Mouse (Mus musculus) frontal cortex, postnatal 36 days (tissue): ENCODE measurements around the gene Myo19.

Source experiments
- DNase-seq, 2 experiments: peaks; one replicate each; pipeline ENCODE4 v3.0.0; 2022; ENCODE audit warnings: low spot score in 2 of 2

The Myo19 gene

DNA sequence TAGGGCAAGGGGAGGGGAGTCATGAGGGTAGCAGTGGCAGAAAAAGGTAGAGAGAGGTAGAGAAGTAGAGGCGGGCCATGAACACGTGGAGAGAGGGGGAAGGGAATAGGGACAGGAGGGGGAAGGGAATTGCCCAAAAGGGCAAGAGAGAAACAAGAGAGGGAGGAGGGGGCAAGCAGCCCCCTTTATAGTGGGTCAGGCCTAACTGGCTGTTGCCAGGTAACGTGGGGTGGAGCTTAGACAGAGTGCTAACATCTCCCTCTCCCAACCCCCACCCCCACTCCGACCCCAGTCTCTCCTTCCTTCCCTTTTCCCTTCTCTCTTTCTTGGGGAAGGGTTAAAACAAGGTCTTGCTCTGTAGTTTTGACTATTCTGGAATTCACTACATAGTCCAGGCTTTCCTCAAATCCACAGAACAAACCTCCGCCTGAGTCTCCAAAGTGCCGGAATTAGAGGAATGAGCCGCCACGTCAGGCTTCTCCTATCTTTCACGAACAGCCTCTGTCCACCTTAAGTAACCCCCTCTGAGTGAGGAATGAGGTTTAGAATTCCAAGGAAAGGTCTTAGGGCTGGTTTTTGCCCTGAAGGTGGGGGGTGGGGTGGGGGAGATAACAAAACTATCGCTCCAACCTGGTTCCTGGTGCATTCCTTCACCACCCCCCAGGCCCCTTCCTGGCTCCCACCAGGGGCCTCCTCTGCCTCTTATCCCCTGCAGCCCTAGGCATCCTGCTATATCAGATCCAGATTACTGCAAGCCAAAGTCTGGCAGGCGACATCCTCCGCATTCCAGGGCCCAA, 64.9 kb downstream of the Myo19 start:
- no peak for DNase-seq

DNA sequence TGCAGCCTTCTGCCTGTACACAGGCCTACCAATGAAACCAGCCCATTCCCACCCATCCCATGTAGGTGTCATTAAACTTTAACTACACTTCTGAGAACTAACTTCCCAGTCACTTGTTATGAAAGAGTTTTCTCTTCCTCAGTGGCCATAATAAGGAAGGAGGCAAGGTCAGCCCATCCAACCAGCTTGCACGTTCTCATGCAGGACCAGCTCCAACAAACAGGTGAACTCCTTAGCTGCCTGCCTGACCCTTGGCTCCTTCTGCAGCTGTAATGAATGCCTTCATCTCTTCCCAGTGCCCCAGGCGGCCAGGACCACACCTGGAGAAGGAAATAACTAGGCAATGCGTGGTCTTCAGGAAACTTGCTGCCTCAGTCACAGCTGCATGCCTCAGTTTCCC, 65.9 kb downstream of the Myo19 start:
- no peak for DNase-seq

DNA sequence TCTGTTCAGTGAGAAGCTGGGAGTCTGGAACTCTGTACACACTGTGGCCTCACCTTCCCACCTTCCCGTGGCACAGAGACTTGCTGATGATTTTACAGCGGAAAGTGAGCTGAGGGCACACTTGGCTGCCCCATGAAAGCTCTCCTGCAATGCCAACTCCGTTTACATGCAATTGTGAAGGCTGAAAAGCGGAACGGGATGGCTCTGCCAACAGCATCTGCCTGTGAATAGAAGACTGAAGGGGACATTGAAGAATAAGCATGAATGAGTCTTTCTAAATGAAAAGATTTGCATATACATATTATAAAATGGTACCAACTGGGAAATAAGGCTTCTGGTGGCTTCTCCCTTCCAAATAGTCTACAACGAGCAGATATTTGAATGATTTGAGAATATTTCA, 67.3 kb downstream of the Myo19 start:
- DNase-seq = no peak

DNA sequence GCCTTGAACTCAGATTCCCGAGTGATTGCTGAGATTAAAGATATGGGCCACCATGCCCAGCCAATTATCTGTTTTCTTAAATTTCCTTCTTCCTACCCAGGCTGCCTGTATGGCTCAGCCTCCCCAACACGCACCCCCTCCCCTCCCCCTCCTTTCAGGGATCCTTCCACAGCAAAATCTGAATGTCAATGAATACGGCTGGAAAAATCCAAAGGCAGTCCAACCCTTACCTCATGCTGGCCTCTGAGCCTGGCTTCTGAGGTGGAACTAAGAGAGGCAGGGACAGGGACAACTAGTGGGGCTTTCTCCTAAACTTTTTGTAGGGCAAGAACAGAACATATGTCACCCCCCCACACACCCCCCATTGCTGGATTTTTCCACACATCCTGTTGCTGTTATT, 68.2 kb downstream of the Myo19 start:
- no peak for DNase-seq

DNA sequence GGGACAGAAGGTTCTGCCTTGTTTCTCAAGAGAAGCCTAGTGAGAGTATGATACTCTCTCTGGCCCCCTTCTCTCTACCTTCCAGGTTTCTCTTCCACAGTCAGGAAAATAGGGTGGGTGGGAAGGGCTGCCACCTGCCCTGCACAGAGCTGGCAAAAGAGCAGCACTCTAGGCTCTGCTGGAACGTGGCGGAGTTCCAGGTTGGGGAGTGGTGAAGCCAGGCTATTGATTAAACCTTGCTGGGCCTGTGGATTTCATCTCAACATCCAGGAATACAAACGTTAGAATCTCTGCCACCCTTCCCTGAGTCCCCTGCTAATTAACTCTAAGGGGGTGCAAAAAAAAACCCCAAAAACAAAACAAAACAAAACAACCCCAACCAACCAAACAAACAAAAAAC, 68.6 kb downstream of the Myo19 start:
- DNase-seq = no peak

DNA sequence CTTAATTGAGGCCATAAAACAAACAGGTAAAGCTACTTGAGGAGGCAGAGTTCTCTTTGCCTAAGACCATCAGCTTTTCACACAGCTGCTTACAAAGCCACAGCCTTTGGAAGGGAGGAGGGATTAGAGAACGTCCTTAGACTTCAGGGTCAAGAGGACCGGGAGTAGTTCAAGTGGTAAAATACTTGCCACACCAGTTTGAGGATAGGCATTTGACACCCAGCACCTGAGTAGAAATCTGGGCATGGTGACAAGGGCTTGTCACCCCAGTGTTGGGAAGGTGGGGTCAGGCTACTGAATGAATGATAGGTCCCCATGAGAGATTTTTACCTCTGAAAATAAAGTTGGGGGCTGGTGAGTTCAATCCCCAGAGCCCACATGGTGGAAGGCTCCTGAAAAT, 72.7 kb downstream of the Myo19 start:
- no peak for DNase-seq

DNA sequence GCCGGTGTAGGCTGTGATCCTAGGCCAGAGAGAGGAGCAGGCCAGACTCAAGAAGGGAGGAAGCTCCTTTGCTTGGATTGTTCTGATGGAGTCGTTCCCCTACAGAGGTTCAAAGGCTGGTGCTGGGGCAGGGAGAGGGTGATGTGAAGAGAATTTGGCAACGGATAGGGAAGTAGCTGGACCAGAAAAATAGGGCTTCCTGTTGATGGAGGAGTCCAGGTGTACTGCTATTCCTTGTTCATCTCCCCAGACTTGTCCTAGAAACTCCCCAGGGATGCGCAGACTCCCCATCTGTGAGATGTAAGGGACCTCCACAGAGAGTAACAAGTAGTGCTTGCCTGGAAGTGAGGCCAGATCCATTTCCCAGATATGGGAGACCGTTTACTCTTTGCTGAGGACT, 76.5 kb downstream of the Myo19 start:
- no peak for DNase-seq

DNA sequence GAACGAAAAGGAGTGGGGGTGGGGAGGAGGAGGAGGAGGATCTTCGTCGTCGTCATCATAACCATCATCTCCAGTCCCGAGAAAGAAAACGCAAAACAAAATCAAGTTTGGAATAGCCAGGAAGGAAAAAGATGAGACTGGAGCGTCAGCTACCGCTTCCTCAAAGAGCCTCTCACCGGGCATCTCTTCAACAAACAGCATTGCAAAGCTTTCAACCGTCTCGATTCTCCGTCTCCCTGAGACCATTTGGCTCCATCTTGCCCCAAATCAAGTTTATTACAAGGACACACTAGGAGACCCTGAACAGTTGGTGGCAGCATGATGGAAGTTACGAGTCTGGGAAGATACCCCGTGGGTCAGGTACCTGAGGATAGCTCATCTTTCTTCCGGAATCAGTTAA, 77.2 kb downstream of the Myo19 start:
- no peak for DNase-seq

DNA sequence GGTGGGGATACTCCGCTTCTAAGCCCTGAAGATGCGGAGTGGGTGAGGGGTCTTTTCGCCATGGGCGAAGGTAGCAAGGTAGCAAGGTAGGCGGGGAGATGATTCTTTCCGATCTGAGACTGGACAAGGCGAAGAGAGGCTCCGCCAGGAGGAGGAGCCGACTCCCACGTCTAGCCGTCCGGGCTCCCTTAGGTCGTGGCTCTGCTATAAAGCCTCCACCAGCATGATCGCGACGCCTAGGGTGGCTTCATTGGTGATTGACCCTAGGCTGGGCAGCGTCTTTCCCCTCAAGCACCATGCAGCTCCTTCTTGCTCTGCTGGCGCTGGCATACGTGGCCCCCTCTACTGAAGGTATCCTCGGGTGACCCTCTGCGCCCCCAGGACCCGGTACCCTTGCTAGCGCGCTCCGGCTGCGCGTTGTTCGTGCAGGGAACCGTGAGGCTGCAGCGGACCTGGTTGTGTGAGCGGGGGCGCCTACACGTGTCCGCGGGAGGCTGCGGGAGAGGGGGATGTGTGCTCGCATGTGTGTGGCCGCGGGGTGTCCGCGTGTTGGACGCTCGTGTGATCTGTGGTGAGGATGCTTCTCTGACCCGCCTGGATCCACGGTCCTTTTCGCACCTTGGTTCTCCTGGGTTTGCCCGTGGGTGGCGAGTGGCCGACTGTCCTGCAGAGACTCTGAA, 77.8 kb downstream of the Myo19 start, which contains the start of gene Car4:
Gene Car4, plus strand, starts transcription at position 196 of the 680 bp plus-strand sequence.
- DNase-seq = peak in 1 of 2 experiments; percentile 42

DNA sequence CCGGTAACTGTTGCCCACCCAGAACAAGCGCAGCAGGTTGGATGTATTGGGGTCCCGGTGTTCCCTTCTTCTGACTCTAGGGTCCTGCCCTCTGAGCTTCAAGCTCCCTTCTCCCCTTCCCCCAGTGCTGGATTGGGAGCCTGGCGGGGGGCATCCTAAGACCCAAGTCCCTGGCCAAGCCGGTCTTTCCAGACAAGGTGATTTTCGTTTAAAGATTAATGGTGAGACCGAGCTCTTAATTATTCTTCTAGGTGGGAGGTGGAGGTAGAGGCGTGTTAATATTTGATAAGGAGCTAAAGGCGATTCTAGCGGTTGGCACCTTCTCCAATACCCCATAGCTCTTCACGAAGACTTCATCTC, 78.3 kb downstream of the Myo19 start:
- no peak for DNase-seq

DNA sequence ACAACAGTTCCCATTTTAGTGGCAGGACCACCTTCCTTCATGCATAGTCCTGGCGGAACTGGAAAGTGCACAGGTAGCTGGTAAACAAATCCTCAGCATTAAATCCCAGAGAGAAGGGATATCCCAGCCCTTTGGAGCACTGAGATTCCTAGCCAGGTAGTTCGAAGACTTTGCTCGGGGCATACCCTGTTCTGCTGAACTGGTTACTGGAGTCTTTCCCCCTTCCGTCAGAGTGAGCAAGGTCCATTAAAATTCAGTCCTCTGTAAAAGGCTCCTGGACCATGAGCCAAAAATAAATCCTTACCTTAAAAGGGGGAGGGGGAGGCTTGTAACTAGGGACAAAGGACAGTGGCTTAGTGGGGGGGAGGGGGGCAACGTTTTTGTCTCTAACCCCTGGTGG, 79.2 kb downstream of the Myo19 start:
- no peak for DNase-seq

DNA sequence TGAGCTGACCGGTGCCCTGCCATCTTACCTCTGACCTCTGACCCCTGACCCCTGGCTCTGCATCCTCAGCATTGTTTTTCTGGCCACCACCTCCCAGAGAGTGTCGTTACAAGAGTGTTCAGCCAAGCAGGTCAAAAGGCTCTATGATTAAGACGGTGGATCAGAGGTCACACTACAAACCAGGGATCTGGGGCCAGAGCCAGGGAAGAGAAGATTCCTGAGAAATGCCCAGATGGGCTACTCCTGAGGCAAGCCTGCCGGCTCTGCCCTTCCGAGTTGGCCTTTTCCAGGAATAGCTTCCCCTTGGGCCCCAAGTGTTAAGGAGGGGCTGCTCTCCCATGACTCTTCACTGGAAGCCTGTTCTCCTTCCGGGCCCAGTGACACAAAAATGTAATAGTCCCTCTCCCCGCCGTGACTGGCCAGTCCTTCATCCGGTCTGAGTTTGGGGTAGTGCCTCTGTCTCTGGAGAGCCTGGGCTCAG, 79.8 kb downstream of the Myo19 start:
- DNase-seq = no peak

DNA sequence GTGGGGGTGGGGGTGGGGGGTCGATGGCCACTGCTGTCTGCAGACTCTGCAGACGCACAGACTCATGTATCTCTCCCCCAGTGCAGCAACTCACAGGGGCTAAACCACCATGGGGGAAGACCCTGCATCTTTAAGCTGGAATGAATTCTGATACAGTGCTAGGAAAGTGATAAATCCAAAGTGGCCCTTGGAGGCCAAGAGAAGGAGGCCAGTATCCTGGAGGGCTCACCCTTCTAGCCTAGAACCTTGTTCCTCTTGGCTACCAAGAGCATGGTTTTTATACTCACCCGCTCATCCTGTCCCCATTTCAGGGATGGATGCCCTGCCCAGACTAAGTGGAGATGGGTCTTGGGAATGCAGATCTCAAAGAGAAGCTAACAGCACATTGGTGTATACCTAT, 80.3 kb downstream of the Myo19 start:
- no peak for DNase-seq

DNA sequence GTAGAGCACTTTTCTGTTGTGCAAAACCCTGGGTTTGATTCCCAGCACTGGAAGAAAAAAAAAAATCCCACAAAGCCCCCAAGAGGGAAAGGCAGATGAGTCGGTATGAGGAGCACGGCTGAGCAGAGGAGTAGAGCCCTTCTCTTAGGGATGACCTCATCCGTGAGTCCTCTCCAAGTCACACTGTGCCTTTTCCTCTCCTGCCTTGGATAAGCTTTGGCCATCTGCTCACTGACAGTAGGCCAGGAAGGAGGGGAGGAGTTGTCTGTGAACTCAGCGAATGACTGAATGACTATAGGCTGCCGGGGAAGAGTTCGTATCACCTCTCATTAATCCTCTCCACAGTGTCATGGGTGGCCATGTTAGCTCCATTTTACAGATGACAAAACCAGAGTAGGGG, 80.8 kb downstream of the Myo19 start:
- DNase-seq = no peak
